Mouse (Mus musculus) heart, postnatal 14 days (tissue): ENCODE measurements around the gene 4930404N11Rik. TPM values are rescaled to one million over a fixed set of nuclear protein-coding genes. Genes with fewer than 3 reads are reported as not detected.

ENCODE experiments used
- DNase-seq, 2 experiments: peaks; one replicate each; pipeline ENCODE4 v3.0.0; 2021 to 2022
- intact Hi-C: fragments of 180-260 bp; cut with DNase I; formaldehyde crosslinking; loops from one replicate; pipeline ENCODE4 v1.15.1; 2025
- total RNA-seq, 2 experiments: library from RNA; stranded (reverse); gene quantifications; 2 replicates each; pipeline ENCODE4 v1.2.3; 2021

4930404N11Rik gene
- total RNA-seq, 2 experiments from 2014 or later = 1.2 to 1.3 TPM

- no peak for DNase-seq
- intact Hi-C loops = no loop called here
Observed at GRCm38 (mm10) chr10:81403511-81403910, 37.9 kb upstream of the 4930404N11Rik start.

GRCm38 (mm10) chr10:81402227-81402765 is 36.7 kb upstream of the 4930404N11Rik start:
- intact Hi-C loops = no loop called here
- no peak for DNase-seq

DNA sequence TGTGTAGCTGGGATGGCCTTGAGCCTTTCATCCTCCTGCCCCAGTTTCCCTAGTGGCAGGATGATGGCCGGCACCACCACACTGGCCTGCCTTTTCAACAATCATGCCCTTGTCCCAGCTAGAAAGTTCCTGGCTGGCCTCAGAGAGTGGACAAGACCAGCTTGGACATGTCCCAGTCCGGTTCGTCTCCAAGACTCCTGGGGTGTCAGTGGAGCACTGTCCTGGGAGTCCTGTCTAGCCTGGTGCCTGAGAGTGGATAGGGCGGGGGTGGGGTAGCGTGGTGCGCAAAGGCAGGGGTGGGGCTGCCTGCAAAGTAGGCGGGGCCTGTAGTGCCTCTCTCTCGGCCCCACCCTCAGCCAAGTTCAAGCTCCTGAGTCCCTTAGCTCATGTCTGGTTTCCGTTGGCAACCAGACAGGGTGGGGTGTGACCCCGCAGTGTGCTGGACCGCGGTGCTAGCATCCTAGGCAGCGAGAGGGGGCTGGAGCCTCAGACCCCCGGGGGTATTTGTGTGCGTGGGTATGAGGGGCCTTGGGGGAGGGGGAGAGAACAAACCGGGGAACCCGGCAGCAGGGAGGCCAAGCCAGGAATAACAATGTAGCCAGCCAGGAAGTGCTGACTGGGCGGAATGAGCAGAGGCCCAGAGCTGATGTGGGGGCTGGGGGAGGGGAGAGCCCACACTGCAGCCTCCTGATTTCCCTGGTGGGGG is 36.1 kb upstream of the 4930404N11Rik start:
- intact Hi-C loops = no loop called here
- DNase-seq = peak; percentile 84

DNA sequence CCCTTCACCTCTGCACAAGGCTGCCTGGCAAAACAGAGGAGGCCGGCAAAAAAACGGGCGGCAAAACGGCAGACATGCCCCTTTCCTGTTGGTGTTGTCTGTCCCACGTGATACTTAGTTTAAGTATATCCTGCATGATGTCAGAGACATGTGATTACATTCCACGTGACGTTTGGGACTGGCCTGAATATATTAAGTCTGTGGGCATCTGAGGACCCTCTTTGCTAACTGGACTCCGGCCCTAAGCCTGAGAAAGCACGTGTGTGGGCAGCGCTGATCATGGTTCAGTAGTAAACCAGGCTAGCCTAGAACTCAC is 35.5 kb upstream of the 4930404N11Rik start:
- intact Hi-C loops = no loop called here
- peak in 1 of 2 experiments; percentile 27 for DNase-seq

- intact Hi-C loops = no loop called here
- DNase-seq = no peak
Observed at GRCm38 (mm10) chr10:81400371-81401204, 35.0 kb upstream of the 4930404N11Rik start.

- intact Hi-C loops = no loop called here
- no peak for DNase-seq
Observed at GRCm38 (mm10) chr10:81399798-81400308, 34.2 kb upstream of the 4930404N11Rik start.

- DNase-seq = no peak
- intact Hi-C loops = no loop called here
Observed at GRCm38 (mm10) chr10:81399296-81399695, 33.7 kb upstream of the 4930404N11Rik start.

DNA sequence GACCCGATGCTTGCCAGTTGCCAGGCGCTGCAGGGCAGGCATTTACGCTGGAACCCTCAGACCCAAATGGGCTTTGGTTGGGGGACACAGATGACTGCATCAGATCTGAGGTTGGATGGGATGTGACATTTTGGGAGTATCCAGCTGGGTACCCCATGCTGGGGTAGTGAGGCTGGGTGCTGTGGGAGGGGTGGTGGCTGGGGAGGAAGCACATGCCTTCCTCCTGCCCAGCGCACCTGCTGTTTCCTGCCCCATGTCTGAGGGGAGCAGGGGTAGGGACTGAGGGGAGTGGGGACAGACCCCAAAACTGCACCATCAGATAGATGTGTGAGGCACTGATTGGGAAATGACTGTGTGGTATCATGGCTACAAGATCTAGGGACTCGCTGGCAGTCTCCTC is 31.1 kb upstream of the 4930404N11Rik start:
- intact Hi-C loops = no loop called here
- DNase-seq = no peak

GRCm38 (mm10) chr10:81395865-81396264 is 30.2 kb upstream of the 4930404N11Rik start:
- DNase-seq = no peak
- intact Hi-C loops = loop anchor here (2.0 kb wide), 1 partner anchor 45 kb away; no protein-coding TSS in a partner anchor

GRCm38 (mm10) chr10:81395127-81395526 is 29.5 kb upstream of the 4930404N11Rik start:
- DNase-seq = peak; percentile 75 to 83
- intact Hi-C loops = loop anchor here (2.0 kb wide), 1 partner anchor 46 kb away; no protein-coding TSS in a partner anchor

GRCm38 (mm10) chr10:81393456-81394063 is 27.9 kb upstream of the 4930404N11Rik start:
- DNase-seq = peak in 1 of 2 experiments; percentile 55
- intact Hi-C loops = loop anchor here (2.0 kb wide), 1 partner anchor 47 kb away; no protein-coding TSS in a partner anchor

- no peak for DNase-seq
- intact Hi-C loops = no loop called here
Observed at GRCm38 (mm10) chr10:81392781-81393185, 27.2 kb upstream of the 4930404N11Rik start, which contains the start of gene Smim24. Gene Smim24, plus strand, starts transcription at chr10:81393051.

DNA sequence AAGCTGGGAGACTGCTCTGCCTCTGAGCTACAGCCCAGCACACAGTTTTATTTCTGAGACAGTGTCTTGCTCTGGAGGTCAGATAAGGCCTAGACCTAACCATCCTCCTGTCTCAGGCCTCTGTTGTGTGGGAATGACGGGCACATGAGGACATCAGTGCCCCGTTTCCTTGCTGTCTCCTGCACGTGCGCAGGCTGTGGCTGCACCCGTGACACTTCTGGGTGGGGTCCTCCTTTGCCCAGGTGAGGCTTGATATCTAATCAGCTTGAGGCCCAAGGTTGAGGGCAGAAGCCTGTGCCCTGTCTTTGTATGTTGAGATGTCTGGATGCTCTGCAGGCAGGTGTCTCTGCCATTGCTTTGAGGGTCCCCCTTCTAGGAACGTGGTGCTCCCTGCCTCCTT is 26.7 kb upstream of the 4930404N11Rik start:
- intact Hi-C loops = no loop called here
- DNase-seq = no peak

DNA sequence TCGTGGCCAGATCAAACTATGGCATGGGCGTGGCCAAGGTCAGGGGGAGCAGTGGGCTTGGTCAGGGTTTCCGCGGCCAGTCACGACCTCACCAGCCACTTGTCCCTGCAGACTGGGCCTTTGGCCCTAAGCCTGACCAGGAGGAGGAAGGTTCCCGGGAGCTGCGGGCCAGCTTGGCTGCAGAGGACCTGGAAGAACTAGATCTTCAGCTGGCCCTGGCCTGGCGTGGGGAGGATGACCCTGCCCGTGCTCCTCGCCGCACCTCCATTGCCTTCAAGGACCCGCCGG is 25.0 kb upstream of the 4930404N11Rik start:
- intact Hi-C loops = no loop called here

GRCm38 (mm10) chr10:81389801-81390677 is 24.4 kb upstream of the 4930404N11Rik start:
- DNase-seq = peak; percentile 85 to 86
- intact Hi-C loops = loop anchor here (1.0 to 10.0 kb wide), 2 partner anchors 60 to 155 kb away; partner anchors contain the start of gene Gna11

More for the DNA sequence above, 25.0 kb upstream of the 4930404N11Rik start:
- DNase-seq = no peak

- DNase-seq = peak in 1 of 2 experiments; percentile 36
- intact Hi-C loops = loop anchor here (1.0 to 10.0 kb wide), 2 partner anchors 61 to 155 kb away; partner anchors contain the start of gene Gna11
Observed at GRCm38 (mm10) chr10:81389373-81389772, 23.8 kb upstream of the 4930404N11Rik start.

- intact Hi-C loops = loop anchor here (1.0 to 10.0 kb wide), 2 partner anchors 62 to 156 kb away; partner anchors contain the start of gene Gna11
- no peak for DNase-seq
Observed at GRCm38 (mm10) chr10:81388505-81389055, 23.0 kb upstream of the 4930404N11Rik start, which contains the start of gene Gm48552. Gene Gm48552, plus strand, starts transcription at chr10:81389005.

DNA sequence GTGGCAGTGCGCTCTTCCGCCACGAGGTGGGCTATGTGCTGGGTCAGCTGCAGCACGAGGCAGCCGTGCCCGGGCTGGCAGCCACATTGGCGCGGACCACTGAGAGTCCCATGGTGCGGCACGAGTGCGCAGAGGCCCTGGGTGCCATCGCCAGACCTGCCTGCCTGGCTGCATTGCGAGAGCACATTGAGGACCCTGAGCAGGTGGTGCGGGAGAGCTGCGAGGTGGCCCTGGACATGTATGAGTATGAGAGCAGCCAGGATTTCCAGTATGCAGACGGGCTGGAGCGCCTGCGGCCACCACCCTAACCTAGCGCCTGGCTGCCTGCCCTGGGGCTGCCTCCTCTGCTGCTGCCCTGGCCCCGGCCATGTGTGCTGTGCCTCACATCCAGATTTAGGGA is 22.1 kb upstream of the 4930404N11Rik start:
- intact Hi-C loops = loop anchor here (10.0 kb wide), 1 partner anchor 157 kb away; the partner anchor contains the start of gene Gna11
- no peak for DNase-seq
